Mouse (Mus musculus): ENCODE data around the gene Cntrob. TPM values are rescaled to one million over a fixed set of nuclear protein-coding genes. Genes with fewer than 3 reads are reported as not detected.

The Cntrob gene
- total and polyA plus RNA-seq, 2 experiments from 2014 or later: 13.0 to 35.7 TPM

- Histone ChIP-seq H3K4me3 (ENCODE audit: low read depth, low read length) (no peak overlapping the region), H3K9ac (no peak overlapping the region), H3K4me1 (ENCODE audit: insufficient read depth) (peaks cover 2% of the 10 kb centered on the region; the same call in 1 of the 2 replicates), H3K9me3 (ENCODE audit: low read length) (no peaks in the 10 kb centered on the region), H3K27me3 (ENCODE audit: insufficient read depth, low read length) (no peaks in the 10 kb centered on the region), H3K27ac (ENCODE audit: low read depth, low read length) (no peak overlapping the region), H3K36me3 (ENCODE audit: insufficient read depth) (peaks cover 83% of the 10 kb centered on the region), H3K4me2 (ENCODE audit: low read depth) (no peak overlapping the region)
- TF ChIP-seq CTCF (IDR thresholded peaks at IDR 0.05; ENCODE audit: low read depth): no peak
- ATAC-seq (no peak), DNase-seq (no peak)
- 92% methylated on average over 24 of the region's 26 CpGs for WGBS
These were observed 22.9 kb upstream of the Cntrob start for GRCm38 (mm10) chr11:69346441-69346840.

- Histone ChIP-seq H3K4me2 (ENCODE audit: low read depth) (peak within 1 kb of the TSS; percentile 95), H3K27ac (ENCODE audit: low read depth, low read length) (peak within 1 kb of the TSS; percentile 94), H3K9me3 (ENCODE audit: low read length) (no peaks in the 10 kb centered on the region), H3K4me1 (ENCODE audit: insufficient read depth) (peaks cover 7% of the 10 kb centered on the region; the same call in 1 of the 2 replicates), H3K4me3 (ENCODE audit: low read depth, low read length) (peak within 1 kb of the TSS; percentile 75), H3K27me3 (ENCODE audit: insufficient read depth, low read length) (no peaks in the 10 kb centered on the region), H3K36me3 (ENCODE audit: insufficient read depth) (peaks cover 23% of the 10 kb centered on the region), H3K9ac (peak within 1 kb of the TSS; percentile 83)
- peak; percentile 94 for ATAC-seq
- peak; percentile 95 for DNase-seq
- TF ChIP-seq CTCF (IDR thresholded peaks at IDR 0.05; ENCODE audit: low read depth): 0 out of 2 replicates have a peak, but pooled peaks have one; percentile 9
- WGBS: 4% methylated on average over 98 of the region's 99 CpGs
These were observed 16.9 kb upstream of the Cntrob start, which contains the start of gene Rnf227 for GRCm38 (mm10) chr11:69340161-69341131. Gene Rnf227, plus strand, starts transcription at chr11:69340461.

- Histone ChIP-seq H3K27ac (ENCODE audit: low read depth, low read length) (no peak overlapping the region), H3K4me3 (ENCODE audit: low read depth, low read length) (no peak overlapping the region), H3K27me3 (ENCODE audit: insufficient read depth, low read length) (no peaks in the 10 kb centered on the region), H3K9ac (no peak overlapping the region), H3K9me3 (ENCODE audit: low read length) (no peaks in the 10 kb centered on the region), H3K36me3 (ENCODE audit: insufficient read depth) (no peaks in the 10 kb centered on the region), H3K4me2 (ENCODE audit: low read depth) (no peak overlapping the region), H3K4me1 (ENCODE audit: insufficient read depth) (peaks cover 11% of the 10 kb centered on the region)
- 55% methylated on average over 4 of the region's 4 CpGs for WGBS
- ATAC-seq (no peak), DNase-seq (no peak)
- no peak for TF ChIP-seq CTCF (IDR thresholded peaks at IDR 0.05; ENCODE audit: low read depth)
These were observed 11.2 kb upstream of the Cntrob start for GRCm38 (mm10) chr11:69334796-69335195.

GRCm38 (mm10) chr11:69333922-69334321 lies 10.3 kb upstream of the Cntrob start:
- WGBS: 70% methylated on average over 3 of the region's 3 CpGs
- DNase-seq: no peak
- Histone ChIP-seq H3K4me2 (ENCODE audit: low read depth) (no peak overlapping the region), H3K36me3 (ENCODE audit: insufficient read depth) (no peaks in the 10 kb centered on the region), H3K9ac (no peak overlapping the region), H3K27me3 (ENCODE audit: insufficient read depth, low read length) (no peaks in the 10 kb centered on the region), H3K9me3 (ENCODE audit: low read length) (no peaks in the 10 kb centered on the region), H3K27ac (ENCODE audit: low read depth, low read length) (no peak overlapping the region), H3K4me3 (ENCODE audit: low read depth, low read length) (no peak overlapping the region), H3K4me1 (ENCODE audit: insufficient read depth) (peaks cover 11% of the 10 kb centered on the region)
- ATAC-seq: no peak
- peak; percentile 38 for TF ChIP-seq CTCF (IDR thresholded peaks at IDR 0.05; ENCODE audit: low read depth)

GRCm38 (mm10) chr11:69332713-69333253 lies 9.2 kb upstream of the Cntrob start:
- H3K27me3 ChIP-seq (ENCODE audit: insufficient read depth, low read length): no peaks in the 10 kb centered on the region
- H3K9ac ChIP-seq: no peak overlapping the region
- H3K4me2 ChIP-seq (ENCODE audit: low read depth): peak overlapping the region; percentile 64; the same call in 1 of the 2 replicates
- no peak for TF ChIP-seq CTCF (IDR thresholded peaks at IDR 0.05; ENCODE audit: low read depth)
- peaks cover 11% of the 10 kb centered on the region for H3K4me1 ChIP-seq (ENCODE audit: insufficient read depth)
- no peak for ATAC-seq
- DNase-seq: no peak
- H3K36me3 ChIP-seq (ENCODE audit: insufficient read depth): no peaks in the 10 kb centered on the region
- peak overlapping the region; percentile 87 for H3K27ac ChIP-seq (ENCODE audit: low read depth, low read length)
- H3K9me3 ChIP-seq (ENCODE audit: low read length): no peaks in the 10 kb centered on the region
- 40% methylated on average over 8 of the region's 8 CpGs for WGBS
- H3K4me3 ChIP-seq (ENCODE audit: low read depth, low read length): no peak overlapping the region

- ATAC-seq: peak; percentile 96
- no peak for TF ChIP-seq CTCF (IDR thresholded peaks at IDR 0.05; ENCODE audit: low read depth)
- peak overlapping the region; percentile 43 for H3K4me3 ChIP-seq (ENCODE audit: low read depth, low read length)
- H3K9me3 ChIP-seq (ENCODE audit: low read length): no peaks in the 10 kb centered on the region
- H3K27ac ChIP-seq (ENCODE audit: low read depth, low read length): peak overlapping the region; percentile 87
- no peaks in the 10 kb centered on the region for H3K27me3 ChIP-seq (ENCODE audit: insufficient read depth, low read length)
- H3K9ac ChIP-seq: peak overlapping the region; percentile 53
- H3K36me3 ChIP-seq (ENCODE audit: insufficient read depth): no peaks in the 10 kb centered on the region
- peaks cover 11% of the 10 kb centered on the region for H3K4me1 ChIP-seq (ENCODE audit: insufficient read depth)
- H3K4me2 ChIP-seq (ENCODE audit: low read depth): peak overlapping the region; percentile 64
- under 1% methylated on average over 24 of the region's 24 CpGs for WGBS
- peak; percentile 94 for DNase-seq
These were observed 8.4 kb upstream of the Cntrob start for GRCm38 (mm10) chr11:69331929-69332405.
